Mouse (Mus musculus): ENCODE data around the gene Fcgbp.
"Not testable (repeated sequence)": the region's sequence is repeated elsewhere in the genome, so short reads cannot be mapped to it uniquely, and the experiment has no call there.

Fcgbp gene

DNA sequence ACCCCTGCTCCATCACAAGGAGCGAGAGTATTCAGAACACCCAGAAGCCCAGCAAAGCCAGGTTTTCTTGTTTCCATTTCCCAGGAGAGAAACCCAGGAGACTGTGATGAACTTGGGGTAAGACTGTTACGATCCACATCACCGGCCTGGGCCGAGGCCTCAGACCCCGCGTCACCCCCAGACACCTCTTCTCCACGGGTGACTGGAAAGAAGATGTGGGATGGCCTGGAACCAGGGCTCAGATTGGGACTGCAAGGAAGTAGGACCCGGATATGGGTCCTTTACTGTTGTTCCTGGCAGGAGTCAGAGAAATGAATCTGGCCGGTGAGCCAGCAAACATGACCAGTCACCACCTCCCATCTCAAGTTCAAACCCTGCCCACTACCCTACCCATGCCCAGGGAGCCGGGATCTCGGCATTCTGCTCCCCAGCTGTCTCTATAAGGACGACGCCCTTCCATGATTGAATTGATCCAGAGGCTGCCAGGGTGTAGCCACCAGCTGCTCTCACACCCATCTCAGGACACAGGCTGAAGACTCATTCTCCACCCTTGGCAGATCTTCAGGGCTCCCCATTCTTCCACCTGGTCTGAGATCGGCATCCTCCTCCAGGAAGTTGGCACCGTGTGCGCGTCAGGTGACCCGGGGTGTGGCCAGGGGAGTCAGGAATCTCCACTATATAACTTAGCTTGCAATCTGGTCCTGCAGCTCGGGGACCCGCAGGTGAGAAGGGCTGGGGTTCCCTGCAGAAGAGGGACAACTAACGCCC lies at the start of gene Fcgbp:
Gene Fcgbp (plus strand): TSS at position 706 of the 768 bp plus-strand sequence.
- DNase-seq: no peak

DNA sequence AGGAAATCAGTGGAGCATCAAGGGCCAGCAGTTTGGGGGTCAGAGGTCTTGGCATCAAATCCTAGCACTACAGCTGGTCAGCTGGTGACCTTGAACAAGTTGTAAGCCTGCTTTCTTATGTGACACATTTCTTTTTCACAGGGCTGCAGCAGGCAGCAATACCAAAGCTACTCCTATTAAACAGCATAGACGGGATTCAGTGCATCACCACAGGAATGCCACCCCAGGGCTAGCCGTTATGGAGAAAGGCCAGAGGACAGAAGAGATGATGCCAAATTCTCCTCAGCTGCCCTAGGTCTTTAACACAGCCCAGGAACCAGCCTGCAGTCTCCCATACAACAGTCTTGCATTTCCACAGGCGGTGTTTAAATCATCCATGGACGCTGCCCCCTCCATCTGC lies 26.5 kb upstream of the Fcgbp start:
- no peak for DNase-seq

DNA sequence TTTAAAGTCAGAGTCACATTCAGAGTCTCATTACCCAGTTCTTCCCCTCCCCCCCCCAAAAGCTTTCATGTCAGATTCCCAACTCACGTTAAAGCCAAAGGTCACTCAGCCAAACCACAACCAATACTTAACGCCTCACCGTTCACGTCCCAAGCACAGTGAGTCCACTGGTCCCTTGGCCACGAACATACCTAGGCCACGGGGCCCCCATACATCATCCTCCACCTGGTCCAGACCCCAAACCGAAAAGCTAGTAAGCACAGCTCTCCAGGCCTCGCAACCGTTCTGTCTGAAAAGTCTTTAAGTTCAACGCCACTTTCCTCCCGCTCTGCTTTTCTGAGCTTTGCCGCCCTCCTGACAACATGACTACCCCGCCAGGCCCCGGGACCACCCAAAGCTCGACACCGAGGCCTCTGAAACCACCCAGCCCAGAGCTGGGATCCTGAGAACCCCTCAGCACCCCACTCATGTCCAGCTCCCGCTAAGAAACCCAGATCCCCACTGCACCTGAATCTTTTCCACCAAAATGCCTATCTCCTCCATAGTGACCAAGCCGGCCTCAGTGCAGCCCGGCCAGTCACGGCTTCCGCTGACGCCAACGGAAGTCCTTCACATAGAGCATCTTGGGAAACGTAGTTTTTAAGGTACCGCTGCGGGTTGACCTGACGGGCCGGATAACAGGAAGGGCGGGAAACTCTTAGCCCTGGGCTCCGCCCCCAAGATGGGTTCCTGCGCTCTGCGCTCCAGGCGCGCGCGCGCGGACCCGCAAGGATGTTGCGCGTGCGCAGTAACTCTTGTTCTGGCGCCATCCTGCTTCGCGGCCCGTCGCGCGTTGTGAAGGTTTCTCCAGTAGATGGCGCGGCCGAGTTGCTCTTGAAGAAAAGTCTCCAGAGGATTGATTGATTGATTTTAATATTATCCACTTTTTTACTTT lies 21.3 kb upstream of the Fcgbp start, which contains the start of gene Psmc4:
Gene Psmc4 (minus strand): TSS at position 626 of the 934 bp plus-strand sequence.
- peak; percentile 99 for DNase-seq

DNA sequence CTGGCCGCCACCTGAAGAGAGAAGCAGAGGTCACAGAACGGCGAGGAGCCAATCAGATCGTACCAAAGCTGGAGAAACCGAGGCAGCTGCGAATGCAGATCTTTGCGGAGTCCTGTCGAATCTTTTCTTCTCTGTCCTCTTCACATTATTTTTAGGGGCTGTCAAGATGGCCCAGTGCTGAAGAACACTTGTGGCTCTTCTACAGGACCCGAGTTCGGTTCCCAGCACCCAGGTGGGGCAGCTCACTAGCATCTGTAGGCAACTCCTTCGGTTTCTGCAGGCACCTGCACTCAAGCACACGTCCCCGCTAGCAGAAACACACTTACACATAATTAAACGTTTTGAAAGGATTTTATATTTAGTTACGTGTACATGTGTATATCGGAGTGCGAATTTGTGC lies 20.5 kb upstream of the Fcgbp start:
- DNase-seq: no peak

GRCm38 (mm10) chr7:28053046-28053930 lies 17.7 kb upstream of the Fcgbp start:
- DNase-seq: peak; percentile 73

DNA sequence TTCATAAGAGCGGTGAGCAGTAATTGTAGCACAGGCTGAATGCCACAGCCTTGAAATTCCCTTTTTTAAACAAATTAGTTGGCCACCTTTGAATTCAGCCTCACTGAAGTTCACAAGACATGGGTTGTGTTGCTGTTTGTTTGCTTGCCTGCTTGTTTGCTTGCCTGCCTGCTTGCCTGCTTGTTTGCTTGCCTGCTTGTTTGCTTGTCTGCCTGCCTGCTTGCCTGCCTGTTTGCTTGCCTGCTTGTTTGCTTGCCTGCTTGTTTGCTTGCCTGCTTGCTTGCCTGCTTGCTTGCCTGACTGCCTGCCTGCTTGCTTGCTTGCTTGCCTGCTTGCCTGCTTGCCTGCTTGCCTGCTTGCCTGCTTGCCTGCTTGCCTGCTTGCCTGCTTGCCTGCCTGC lies 11.1 kb upstream of the Fcgbp start:
- DNase-seq: no peak

- DNase-seq: no peak
These were observed 2.4 kb upstream of the Fcgbp start for GRCm38 (mm10) chr7:28068661-28069060.

GRCm38 (mm10) chr7:28069546-28070172 lies 1.4 kb upstream of the Fcgbp start:
- no peak for DNase-seq

GRCm38 (mm10) chr7:28084215-28084614 lies 13.2 kb downstream of the Fcgbp start:
- DNase-seq: no peak

DNA sequence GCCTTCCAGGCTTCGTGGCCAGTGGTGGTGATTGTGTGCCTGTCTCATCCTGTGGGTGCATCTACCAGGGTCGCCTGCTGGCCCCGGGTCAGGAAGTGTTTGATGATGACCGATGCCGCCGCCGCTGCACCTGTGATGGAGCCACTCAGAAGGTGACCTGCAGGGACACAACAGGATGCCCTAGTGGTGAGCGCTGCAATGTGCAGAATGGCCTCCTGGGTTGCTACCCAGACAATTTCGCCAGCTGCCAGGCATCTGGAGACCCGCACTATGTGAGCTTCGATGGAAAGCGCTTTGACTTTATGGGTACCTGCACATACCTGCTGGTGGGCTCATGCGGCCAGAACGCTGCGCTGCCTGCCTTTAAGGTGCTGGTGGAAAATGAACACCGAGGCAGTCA lies 15.2 kb downstream of the Fcgbp start:
- DNase-seq: no peak

- no peak for DNase-seq
These were observed 22.5 kb downstream of the Fcgbp start for GRCm38 (mm10) chr7:28093541-28093940.

- DNase-seq: no peak
These were observed 28.1 kb downstream of the Fcgbp start for GRCm38 (mm10) chr7:28099101-28099500.

GRCm38 (mm10) chr7:28100596-28101590 lies 29.9 kb downstream of the Fcgbp start:
- peak; percentile 79 for DNase-seq

- not testable (repeated sequence) for DNase-seq
These were observed 31.9 kb downstream of the Fcgbp start for GRCm38 (mm10) chr7:28102936-28103335.

- DNase-seq: peak; percentile 73
These were observed 33.6 kb downstream of the Fcgbp start for GRCm38 (mm10) chr7:28104670-28105069.

GRCm38 (mm10) chr7:28106241-28106640 lies 35.2 kb downstream of the Fcgbp start:
- DNase-seq: no peak

DNA sequence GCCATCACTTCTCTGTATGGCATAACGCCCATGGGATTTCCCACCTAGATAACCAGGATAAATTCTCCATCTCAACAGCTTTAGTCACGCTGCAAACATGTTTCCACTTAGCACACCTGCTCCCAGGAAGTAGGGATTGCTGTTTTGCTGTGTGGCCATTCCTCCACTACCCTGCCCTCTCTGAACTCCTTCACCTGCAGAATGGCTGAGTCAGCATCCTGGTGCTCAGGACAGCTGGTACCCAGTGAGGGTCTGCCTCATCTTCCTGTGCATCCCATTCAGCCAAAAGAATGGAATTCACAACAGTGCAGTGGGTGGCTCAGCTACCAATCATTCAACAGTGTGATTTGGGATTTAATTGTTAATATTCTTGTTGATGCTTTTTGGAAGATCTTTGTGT lies 43.6 kb downstream of the Fcgbp start:
- DNase-seq: no peak

- no peak for DNase-seq
These were observed 58.1 kb downstream of the Fcgbp start, which contains the start of gene 9530053A07Rik for GRCm38 (mm10) chr7:28129166-28129565. Gene 9530053A07Rik (plus strand): TSS chr7:28129466.

DNA sequence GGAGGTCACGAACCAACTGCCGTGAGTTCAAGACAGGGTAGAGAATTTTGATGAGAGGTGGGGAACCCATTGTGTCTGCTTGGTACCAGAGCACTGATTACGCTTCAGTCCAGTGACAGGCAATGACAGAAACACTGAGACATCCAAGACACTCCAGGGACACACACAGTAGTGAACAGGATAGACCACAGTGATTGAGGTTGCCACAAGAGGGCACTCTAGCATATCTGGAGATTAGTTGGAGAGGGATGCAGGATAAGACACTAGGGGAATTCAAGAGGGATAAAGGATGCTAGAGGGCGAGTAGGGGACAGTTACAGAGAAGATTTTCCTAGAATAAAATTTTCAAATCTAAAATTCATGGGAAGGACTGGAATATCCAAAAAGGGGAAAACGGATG lies 66.6 kb downstream of the Fcgbp start:
- DNase-seq: peak; percentile 60

DNA sequence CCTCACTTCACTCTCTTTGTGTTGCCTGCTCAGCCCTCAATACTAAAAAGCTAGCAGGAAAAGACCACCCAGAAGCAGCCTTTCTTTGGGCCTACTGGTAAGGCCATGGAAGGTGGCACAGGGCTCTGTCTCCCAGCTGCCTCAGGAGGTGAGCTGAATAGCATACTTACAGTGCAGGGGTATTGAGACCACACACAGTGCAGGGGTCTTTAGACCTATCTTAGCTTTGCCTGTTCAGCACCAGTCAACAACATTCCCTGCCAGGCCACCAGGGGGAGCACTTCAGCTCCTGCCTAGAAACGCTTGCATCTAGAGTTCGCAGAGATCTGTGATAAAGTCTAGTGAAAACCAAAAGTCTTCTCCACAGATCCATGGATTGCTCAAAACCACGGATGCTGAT lies 77.2 kb downstream of the Fcgbp start:
- DNase-seq: peak; percentile 74

DNA sequence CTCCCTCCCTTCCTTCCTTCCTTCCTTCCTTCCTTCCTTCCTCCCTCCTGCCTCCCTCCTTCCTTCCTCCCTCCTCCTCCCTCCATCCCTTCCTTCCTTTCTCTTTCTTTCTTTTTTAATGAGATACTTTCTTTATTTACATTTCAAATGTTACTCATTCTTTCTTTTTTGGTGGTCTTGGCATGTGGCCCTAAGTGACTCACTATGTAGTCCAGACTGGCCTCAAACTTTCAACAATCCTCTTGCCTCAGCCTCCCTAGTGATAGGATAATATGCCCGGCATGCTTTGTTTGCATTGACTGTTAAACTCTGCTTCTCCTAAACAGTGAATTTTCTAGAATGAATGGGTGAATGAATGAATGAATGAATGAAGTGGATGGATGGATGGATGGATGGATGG lies 78.8 kb downstream of the Fcgbp start:
- no peak for DNase-seq
